Mouse (Mus musculus) CD4-positive, CD25-positive, alpha-beta regulatory T cell, adult 4 months (primary cell): Measurements from ENCODE around the gene Arfgap3. TPM values are rescaled to one million over a fixed set of nuclear protein-coding genes. Genes with fewer than 3 reads are reported as not detected.
"Not testable (repeated sequence)": the region's sequence is repeated elsewhere in the genome, so short reads cannot be mapped to it uniquely, and the experiment has no call there.

ENCODE experiments used
- ATAC-seq: one replicate; pipeline ENCODE4 v1.8.0; 2017
- polyA plus RNA-seq, 2 experiments: library from polyadenylated mRNA; unstranded; fragments of 100-300 nt; shearing (Covaris generic); gene quantifications; one replicate each; pipeline ENCODE4 v1.2.1; 2017

Gene Arfgap3
- polyA plus RNA-seq, 2 experiments from 2014 or later = 9.3 to 14.6 TPM

GRCm38 (mm10) chr15:83344956-83345355 is 5.1 kb downstream of the Arfgap3 start:
- no peak for ATAC-seq

GRCm38 (mm10) chr15:83344157-83344556 is 5.9 kb downstream of the Arfgap3 start:
- no peak for ATAC-seq

GRCm38 (mm10) chr15:83338908-83339307 is 11.1 kb downstream of the Arfgap3 start:
- ATAC-seq = no peak

GRCm38 (mm10) chr15:83337903-83338870 is 11.9 kb downstream of the Arfgap3 start:
- ATAC-seq = no peak

DNA sequence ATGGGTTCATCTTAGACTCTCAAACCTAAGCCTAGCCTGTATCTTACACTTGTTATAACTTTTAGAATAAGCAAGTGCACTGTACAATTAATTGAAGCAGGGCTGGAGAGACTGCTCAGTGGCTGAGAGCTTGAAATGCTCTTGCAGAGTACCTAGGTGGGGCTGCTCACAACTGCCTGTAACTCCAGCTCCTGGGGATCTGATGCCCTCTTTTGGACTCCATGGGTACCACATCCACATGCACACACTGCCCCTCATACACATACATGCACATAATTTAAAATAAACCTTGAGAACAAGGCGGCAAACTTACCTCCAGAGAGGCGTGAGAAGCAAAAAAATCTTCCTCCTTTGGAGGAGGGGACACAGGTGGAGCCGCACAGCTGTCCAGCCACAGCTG is 17.7 kb downstream of the Arfgap3 start:
- ATAC-seq = no peak

GRCm38 (mm10) chr15:83328952-83329351 is 21.1 kb downstream of the Arfgap3 start:
- ATAC-seq = no peak

DNA sequence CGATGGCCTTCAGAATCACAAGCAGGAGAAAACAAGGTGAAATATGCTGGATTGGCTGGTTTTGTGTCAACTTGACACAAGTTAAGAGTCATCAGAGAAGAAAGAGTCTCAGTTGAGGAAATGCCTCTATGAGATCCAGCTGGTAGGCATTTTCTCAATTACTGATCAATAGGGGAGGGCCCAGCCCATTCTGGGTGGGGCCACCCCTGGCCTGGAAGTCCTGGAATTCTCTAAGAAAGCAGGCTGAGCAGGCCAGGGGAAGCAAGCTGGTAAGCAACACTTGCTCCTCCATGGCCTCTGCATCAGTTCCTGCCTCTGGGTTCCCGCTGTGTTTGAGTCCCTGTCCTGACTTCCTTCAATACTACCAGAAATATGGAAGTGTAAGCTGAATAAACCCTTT is 27.0 kb downstream of the Arfgap3 start:
- no peak for ATAC-seq

- no peak for ATAC-seq
Measured at GRCm38 (mm10) chr15:83314914-83315313, 35.1 kb downstream of the Arfgap3 start.

GRCm38 (mm10) chr15:83309878-83310277 is 40.2 kb downstream of the Arfgap3 start:
- no peak for ATAC-seq

DNA sequence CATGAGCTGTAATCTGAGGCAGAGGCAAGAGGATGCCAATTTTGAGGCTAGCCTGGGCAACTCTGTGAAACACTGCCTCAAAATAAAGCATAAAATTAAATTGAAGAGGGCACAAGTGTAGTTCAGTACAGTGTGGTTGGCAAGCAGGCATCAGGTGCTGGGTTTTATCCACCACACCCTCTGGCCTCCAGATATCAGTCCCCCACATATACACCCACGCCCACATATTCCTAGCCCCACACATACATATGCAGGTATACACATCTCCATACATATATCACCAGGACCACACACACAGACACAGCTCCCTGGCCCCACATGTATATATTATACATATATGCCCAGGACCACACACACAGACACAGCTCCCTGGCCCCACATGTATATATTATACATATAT is 41.3 kb downstream of the Arfgap3 start:
- ATAC-seq = not testable (repeated sequence)

DNA sequence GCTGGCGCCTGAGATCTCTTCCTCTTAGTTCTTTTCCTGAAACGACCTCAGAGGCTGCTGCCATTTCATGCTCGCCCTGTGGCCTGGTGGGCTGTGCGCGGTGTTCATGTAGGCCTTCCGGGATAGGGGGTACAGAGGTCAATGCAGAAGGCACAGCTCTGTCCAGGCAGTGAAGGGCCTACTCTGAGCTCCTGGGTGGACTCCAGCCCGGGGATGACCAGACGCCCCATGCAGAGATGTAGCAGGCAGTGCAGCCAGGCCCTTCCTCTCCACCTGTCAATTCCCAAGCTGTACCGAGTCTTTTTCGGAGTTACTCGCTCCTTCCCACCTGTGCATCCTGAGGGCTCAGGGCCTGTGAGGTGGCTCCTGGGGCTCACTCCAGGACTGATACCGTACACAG is 43.9 kb downstream of the Arfgap3 start:
- ATAC-seq = no peak

DNA sequence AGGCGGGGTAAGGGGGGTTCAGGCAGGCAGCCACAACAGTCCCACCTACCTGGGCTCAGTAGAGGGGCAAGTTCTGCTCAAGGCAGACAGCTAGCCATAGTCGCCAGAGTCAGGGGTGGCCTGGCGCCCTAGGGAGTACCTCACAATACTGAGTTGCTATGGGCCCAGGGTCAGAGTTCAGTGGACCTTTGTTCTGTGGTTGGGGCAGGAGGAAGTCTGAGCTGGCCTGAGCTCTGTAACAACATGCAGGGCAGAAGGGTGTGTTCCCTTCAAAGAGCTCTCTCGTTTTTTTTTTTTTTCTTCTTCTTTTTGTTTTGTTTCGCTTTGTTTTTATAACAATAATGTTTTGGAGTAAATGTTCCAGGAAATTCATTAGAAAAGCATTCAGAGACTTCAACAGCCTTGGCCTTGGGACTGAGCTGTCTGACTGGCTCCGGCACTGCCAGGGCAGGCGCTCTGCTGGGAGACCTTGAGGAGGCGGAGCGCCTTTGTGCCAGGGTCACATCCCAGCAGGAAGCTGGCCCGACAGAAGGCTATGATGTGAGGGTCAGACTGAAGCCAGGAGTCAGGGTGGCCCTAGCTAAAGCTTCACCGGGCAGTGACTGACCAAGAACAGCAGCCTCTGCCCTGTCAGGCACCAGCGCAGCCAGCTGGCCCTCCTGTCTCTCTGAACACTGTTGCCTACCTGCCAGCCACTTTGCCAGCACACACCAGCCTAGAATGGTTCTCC is 44.7 kb downstream of the Arfgap3 start:
- ATAC-seq = no peak

DNA sequence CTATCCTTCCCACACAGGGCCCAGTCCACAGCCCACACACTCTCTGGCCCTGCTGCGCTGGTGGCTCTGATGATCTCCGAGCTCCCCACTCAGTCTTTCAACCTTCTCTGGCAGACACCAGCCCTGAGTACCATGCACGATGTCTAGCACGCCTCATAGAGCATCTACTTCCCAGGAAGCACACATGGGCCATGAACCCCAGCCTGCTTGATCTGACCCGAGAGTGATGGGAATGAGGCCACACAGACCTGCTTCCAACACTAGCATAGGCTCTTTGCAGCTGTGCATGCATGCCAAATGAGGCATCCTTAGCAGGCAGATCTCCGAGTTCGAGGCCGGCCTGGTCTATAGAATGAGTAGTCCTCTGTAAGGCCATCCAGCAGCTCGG is 45.2 kb downstream of the Arfgap3 start:
- no peak for ATAC-seq

- ATAC-seq = no peak
Measured at GRCm38 (mm10) chr15:83303656-83304484, 46.2 kb downstream of the Arfgap3 start.

GRCm38 (mm10) chr15:83299916-83300582 is 50.0 kb downstream of the Arfgap3 start:
- ATAC-seq = no peak

DNA sequence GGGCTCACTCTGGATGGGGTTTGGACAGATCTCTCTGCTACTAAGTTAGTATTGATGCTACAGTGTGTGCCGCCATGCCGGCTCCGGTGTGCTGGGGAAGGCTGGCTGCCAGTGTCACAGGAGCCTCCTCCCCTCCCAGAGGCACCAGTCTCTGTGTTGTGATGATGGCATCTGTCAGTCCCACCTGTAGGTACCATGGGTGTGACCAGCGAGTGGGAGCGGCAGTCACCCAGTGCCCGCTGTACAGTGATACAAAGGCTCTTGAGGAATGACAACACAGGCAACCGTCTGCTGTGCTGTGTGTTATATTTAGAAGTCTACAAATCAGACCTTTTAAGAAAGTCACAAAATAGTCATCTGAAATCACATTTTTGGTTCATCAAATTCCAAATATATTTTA is 50.6 kb downstream of the Arfgap3 start:
- ATAC-seq = no peak

DNA sequence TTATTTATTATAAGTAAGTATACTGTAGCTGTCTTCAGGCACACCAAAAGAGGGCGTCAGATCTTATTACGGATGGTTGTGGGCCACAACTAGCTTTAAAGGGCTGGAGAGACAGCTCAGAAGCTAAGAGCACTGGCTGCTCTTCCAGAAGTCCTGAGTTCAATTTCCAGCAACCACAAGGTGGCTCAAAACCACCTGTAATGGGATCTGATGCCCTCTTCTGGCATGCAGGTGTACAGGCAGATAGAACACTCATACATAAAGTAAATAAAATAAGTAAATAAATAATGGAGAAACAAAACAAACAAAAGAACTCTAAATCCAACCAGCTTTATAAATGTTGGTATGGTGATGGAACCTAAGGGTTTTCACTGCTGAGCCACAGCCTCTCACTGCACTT is 51.2 kb downstream of the Arfgap3 start:
- ATAC-seq = no peak

GRCm38 (mm10) chr15:83298313-83298712 is 51.7 kb downstream of the Arfgap3 start:
- no peak for ATAC-seq

- ATAC-seq = no peak
Measured at GRCm38 (mm10) chr15:83296771-83297311, 53.2 kb downstream of the Arfgap3 start.

DNA sequence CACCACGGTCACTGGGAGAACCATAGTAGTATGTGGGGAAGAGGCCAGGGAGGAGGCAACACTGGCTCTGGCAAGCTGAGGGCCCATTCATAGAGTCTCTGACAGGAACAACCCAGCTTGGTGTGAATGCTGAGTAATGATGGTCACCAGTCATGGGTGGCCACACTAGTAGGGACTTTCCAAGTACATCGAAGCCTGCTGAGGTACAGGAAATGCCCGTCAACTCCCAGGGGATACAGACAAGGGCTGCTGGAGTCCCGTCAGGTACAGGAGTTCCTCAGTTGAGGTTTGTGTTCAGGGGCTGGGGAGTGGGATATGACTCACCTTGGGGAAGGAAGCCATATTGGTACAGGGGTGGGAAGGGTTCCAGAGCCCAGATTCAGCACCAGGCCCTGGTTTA is 54.0 kb downstream of the Arfgap3 start:
- ATAC-seq = no peak

DNA sequence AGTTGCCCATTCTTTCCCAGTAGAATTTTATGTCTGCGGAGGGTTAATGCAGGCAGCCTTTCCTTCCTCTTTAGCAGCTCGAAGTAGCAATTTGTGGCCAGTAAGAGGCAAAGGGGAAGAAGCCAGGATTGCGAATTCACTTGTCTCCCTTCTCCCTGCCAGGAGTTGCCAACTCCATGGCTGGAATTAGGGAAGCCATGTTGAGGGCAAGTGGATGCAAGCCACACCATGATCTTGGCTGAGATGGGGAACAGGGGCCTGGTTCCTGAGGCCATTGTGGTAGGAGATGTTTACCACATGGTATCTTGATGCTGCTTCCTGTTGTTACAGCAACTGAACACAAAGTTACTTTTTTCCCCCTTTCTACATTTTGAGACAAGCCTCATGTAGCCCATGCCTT is 55.1 kb downstream of the Arfgap3 start:
- no peak for ATAC-seq
